Mouse (Mus musculus): ENCODE results near the gene Actr1a. TPM values are rescaled to one million over a fixed set of nuclear protein-coding genes. Genes with fewer than 3 reads are reported as not detected.

The Actr1a gene
- total RNA-seq, 2 experiments from 2014 or later: 59.8 to 61.0 TPM

DNA sequence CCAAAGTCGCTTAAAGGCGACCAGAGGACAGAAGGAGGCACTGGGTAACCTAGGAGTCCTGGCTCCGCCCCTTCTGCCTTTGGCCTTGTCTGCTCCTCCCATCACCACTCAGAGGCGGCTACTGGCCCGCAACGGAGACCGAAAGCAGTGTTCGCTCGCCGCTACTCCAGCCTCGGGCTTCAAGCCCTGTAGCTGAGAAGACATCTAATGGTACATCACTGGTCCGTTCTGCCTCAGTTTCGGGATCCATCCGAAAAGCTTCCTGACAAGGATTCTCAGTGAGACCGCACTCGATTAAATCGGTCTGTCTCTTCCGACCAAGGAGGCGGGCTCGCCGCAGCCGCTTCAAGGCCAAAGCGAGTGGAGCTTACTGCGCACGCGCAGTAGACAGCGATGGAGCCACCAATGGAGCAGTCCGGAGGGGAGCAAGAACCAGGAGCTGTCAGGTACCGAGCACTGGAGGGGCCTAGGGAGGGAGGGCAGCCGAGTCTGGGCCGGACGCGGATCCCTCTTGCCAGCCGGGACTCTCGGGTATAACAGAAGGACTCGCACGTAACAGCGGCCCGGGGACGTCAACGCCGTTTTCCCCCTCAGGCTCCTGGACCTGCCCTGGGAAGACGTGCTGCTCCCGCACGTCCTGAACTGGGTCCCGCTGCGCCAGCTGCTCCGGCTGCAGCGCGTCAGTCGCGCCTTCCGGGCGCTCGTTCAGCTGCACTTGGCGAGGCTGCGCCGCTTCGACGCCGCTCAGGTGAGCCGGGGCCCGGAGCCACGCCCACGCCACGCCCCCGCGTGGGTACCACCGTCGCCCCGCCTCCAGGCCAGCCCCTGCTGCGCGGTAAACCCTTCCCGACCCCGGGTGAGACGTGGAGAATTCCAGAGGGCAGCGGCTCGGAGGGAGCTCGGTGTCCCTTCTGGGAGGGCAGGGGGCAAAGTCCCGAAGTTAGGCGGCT, 67.2 kb downstream of the Actr1a start, which contains the start of gene Fbxl15:
Gene Fbxl15 (plus strand): TSS at position 104 of the 950 bp plus-strand sequence.
- peak within 1 kb of the TSS; percentile 75 for H3K4me3 ChIP-seq
- TF ChIP-seq CTCF (IDR thresholded peaks at IDR 0.05): no peak; the same call in 1 of the 2 replicates
- peak within 1 kb of the TSS; percentile 95 for H3K27ac ChIP-seq
- intact Hi-C loops (cut with DNase I): no loop called here
- peak; percentile 96 for DNase-seq

DNA sequence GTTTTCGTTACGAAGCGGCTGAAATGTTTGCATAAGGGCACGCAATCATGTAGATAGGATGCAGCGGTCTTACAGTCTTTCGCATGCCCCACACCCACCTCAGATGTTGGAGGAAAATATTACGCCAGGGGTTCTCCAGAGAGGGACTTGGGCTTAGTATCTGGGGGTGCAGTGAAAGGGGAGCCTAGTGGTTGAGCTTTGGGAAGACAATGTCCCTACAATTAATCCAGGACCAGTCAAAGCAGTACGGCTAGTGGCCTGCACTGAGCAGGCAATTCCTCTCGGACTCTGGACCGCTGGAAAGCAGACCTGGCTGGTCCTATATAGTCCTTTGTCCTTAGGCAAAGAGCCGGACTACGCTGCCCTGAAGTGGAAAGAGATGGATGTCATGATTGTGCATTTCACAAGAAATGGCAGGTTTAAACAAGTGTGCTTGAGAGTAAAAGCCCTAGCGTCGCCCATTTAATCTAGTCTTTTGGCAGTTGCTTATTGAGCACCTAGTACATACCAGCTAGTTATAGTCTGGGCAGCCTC, 68.0 kb downstream of the Actr1a start:
- Histone ChIP-seq H3K4me3 (peak overlapping the region; percentile 75), H3K27ac (peak overlapping the region; percentile 95)
- TF ChIP-seq CTCF (IDR thresholded peaks at IDR 0.05): no peak
- DNase-seq: no peak
- intact Hi-C loops (cut with DNase I): no loop called here

Small RNA genes within 50 kb of the gene (microRNA-seq; reads per million reads assigned to microRNA genes)
- not detected for gene Mir146b

Other genes starting within 250 kb of the Actr1a start
- 10 to 100 TPM in 1 of 2 experiments, 1 to 10 TPM in 1; 4.6 to 15.1 TPM for gene Pitx3, start 247.4 kb downstream of the Actr1a start, total RNA-seq (2021)
- gene Gbf1, start 243.2 kb downstream of the Actr1a start, total RNA-seq (2021): 10 to 100 TPM; 47.4 to 59.0 TPM
- 1 to 10 TPM; 8.2 to 8.5 TPM for gene Nfkb2, start 91.4 kb downstream of the Actr1a start, total RNA-seq (2021)
- gene Psd, start 68.6 kb downstream of the Actr1a start, total RNA-seq (2021): under 1 TPM; 0.14 to 0.36 TPM
- 1 to 10 TPM; 2.9 to 3.8 TPM for gene Fbxl15, start 67.6 kb downstream of the Actr1a start, total RNA-seq (2021)
- gene Cuedc2, start 57.0 kb downstream of the Actr1a start, total RNA-seq (2021): 10 to 100 TPM; 58.2 to 67.6 TPM
- gene Mfsd13a, start 54.6 kb downstream of the Actr1a start, total RNA-seq (2021): 1 to 10 TPM in 1 of 2 experiments, under 1 TPM in 1; 0.82 to 1.2 TPM
- under 1 TPM; 0.17 to 0.18 TPM for gene 2310034G01Rik, start 45.4 kb downstream of the Actr1a start, total RNA-seq (2021)
- gene Sufu, start 1.1 kb upstream of the Actr1a start, total RNA-seq (2021): 1 to 10 TPM; 5.1 to 6.1 TPM
- gene Trim8, start 106.0 kb upstream of the Actr1a start, total RNA-seq (2021): 10 to 100 TPM; 20.2 to 20.7 TPM
- 10 to 100 TPM; 64.0 to 67.7 TPM for gene Arl3, start 177.4 kb upstream of the Actr1a start, total RNA-seq (2021)
- gene Sfxn2, start 177.6 kb upstream of the Actr1a start, total RNA-seq (2021): 1 to 10 TPM; 3.2 to 3.7 TPM
- 100 to 1,000 TPM in 1 of 2 experiments, 10 to 100 TPM in 1; 65.4 to 101 TPM for gene Wbp1l, start 203.3 kb upstream of the Actr1a start, total RNA-seq (2021)